Mouse (Mus musculus): ENCODE data around the gene Mcts2. TPM values are rescaled to one million over a fixed set of nuclear protein-coding genes. Genes with fewer than 3 reads are reported as not detected.

Gene Mcts2
- polyA plus RNA-seq, 1 experiment from 2014 or later, result 40.3 TPM

DNA sequence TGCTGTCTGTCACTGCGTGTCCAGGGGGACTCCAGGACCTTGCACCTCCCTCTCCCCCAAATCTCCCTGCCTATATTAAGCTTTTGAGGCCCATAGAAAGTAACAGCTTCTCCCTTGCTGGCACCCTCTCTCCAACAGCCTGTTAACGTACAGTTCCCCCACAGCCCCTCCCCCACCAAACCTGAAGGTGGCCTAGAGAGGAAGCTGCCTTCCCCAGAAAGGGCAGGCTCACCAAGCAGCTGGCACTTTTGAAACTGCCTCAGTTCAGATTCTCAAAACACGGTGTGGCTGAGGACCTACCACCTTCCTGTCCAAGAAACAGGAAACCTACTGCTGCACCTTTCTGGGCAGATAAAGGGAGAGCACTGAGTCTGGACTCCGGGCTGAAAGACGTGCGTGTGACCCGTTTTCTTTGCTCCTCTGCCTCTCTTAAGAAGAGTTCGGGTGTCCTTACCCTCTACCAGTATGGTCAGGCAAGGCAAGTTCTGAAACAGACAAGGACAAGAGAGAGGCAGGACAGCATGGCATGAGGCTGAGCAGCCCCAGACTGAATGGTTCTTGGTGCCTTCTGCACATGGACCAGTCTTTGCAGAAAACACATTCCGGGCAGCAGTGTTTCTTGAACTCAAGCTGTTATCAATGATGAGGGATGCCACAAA is 15.7 kb upstream of the Mcts2 start:
- WGBS, result 70% methylated on average over 9 of the region's 9 CpGs
- no peaks in the 10 kb centered on the region for H3K9me3 ChIP-seq
- peak overlapping the region; percentile 100 for H3K4me3 ChIP-seq
- DNase-seq (ENCODE audit: extremely low spot score, low spot score), result no peak
- H3K27ac ChIP-seq, result peak overlapping the region; percentile 98
- H3K27me3 ChIP-seq (ENCODE audit: poor library complexity, severe bottlenecking), result no peaks in the 10 kb centered on the region
- H3K36me3 ChIP-seq (replicated peaks), result peaks cover 50% of the 10 kb centered on the region
- H3K4me1 ChIP-seq, result peaks cover 31% of the 10 kb centered on the region

DNA sequence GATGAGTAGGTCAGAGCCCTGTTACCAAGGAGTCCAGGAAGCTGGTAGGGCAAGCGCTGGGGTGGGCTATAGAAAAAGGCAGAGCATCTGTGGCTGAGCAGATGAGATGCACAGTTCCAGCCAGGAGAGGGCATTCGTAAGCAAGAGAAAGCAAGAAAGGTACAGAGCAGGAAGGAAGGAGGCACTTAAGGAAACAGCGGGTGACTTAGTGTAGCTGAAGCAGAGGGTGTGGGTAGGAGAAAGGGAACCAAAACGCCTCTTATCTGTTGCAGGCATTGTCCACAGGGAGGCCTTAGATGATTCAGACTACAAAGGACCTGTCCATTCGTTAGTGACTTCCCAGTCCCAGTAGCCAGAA is 15.2 kb upstream of the Mcts2 start:
- peak; percentile 33 for DNase-seq (ENCODE audit: extremely low spot score, low spot score)
- Histone ChIP-seq H3K9me3 (no peaks in the 10 kb centered on the region), H3K36me3 (replicated peaks) (peaks cover 55% of the 10 kb centered on the region), H3K4me1 (peaks cover 31% of the 10 kb centered on the region), H3K27me3 (ENCODE audit: poor library complexity, severe bottlenecking) (no peaks in the 10 kb centered on the region), H3K27ac (peak overlapping the region; percentile 98; the same call in 1 of the 2 replicates), H3K4me3 (peak overlapping the region; percentile 100)
- WGBS, result 58% methylated on average over 5 of the region's 5 CpGs

DNA sequence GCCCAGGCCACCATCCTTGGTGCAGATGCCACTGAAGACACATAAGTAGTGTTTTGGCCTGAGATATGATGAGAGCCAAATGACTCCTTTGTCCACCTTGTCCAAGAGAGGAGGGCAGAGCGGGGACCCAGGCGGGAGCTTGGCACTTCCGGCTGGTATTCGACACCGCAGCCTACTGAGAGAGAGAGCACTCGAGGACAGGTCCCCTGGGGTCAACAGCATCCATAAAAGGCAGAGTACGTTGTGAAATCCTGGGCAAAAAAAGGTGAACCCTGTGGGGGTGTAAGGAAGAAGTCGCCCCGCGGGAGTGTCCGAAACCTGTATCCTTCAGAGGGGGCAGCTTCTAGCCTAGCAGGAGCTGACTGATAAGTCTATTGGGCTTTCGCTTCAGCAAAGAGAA is 14.7 kb upstream of the Mcts2 start:
- no peaks in the 10 kb centered on the region for H3K27me3 ChIP-seq (ENCODE audit: poor library complexity, severe bottlenecking)
- no peaks in the 10 kb centered on the region for H3K9me3 ChIP-seq
- peaks cover 60% of the 10 kb centered on the region for H3K36me3 ChIP-seq (replicated peaks)
- H3K4me1 ChIP-seq, result peaks cover 31% of the 10 kb centered on the region
- peak overlapping the region; percentile 100; the same call in 1 of the 2 replicates for H3K4me3 ChIP-seq
- H3K27ac ChIP-seq, result no peak overlapping the region
- DNase-seq (ENCODE audit: extremely low spot score, low spot score), result no peak
- WGBS, result 88% methylated on average over 12 of the region's 12 CpGs

DNA sequence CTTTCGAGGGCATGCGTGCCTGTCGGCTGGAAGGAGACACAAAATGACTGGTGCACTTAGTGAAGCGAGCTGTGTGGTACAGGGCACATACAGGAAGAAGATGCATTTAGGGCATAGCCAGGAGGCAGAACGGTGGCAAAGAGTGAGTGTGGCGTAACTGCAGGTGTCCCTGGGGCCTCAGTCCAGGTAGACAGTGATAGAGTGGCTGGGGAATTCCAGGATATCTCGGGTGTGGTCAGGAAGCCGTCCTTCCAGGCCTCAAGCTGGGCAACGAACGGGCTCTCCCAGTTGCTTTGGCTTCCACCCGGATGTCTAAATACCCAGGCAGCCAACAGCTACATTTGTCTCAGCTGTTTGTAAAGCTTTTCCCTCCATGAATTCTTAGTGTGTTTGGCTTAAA is 12.7 kb upstream of the Mcts2 start:
- Histone ChIP-seq H3K4me3 (no peak overlapping the region), H3K9me3 (no peaks in the 10 kb centered on the region), H3K36me3 (replicated peaks) (peaks cover 80% of the 10 kb centered on the region), H3K27ac (no peak overlapping the region), H3K27me3 (ENCODE audit: poor library complexity, severe bottlenecking) (no peaks in the 10 kb centered on the region), H3K4me1 (peaks cover 29% of the 10 kb centered on the region)
- WGBS, result 92% methylated on average over 11 of the region's 11 CpGs
- no peak for DNase-seq (ENCODE audit: extremely low spot score, low spot score)

DNA sequence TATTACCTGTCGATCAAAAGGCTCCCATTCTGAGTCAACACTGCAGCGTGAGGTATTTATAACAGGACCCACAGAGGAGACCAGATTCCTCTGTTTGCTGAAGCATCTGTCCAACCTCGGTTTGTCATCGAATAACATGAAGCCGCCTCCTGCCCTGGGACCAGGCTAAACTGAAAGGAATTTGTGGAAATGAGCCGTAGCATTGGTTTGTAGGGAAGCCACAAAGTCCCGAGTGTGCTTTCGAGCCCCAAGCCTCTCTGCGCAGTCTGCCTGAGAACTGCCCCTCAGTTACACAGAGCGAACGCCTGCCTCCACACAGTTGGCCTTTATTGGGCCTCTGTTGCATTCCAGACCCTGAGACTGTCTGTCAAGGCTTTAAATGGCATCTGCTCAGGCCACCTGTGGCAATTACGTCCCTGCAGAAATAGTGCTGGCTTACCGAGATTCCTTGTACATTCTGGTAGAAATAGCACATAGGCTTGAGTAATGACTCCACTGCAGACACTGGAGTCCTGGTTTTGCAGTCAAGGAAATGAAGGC is 11.5 kb upstream of the Mcts2 start:
- Histone ChIP-seq H3K4me3 (no peak overlapping the region), H3K4me1 (peaks cover 23% of the 10 kb centered on the region), H3K36me3 (replicated peaks) (peaks cover 92% of the 10 kb centered on the region), H3K9me3 (no peaks in the 10 kb centered on the region), H3K27ac (no peak overlapping the region), H3K27me3 (ENCODE audit: poor library complexity, severe bottlenecking) (no peaks in the 10 kb centered on the region)
- DNase-seq (ENCODE audit: extremely low spot score, low spot score), result no peak
- 90% methylated on average over 13 of the region's 13 CpGs for WGBS

DNA sequence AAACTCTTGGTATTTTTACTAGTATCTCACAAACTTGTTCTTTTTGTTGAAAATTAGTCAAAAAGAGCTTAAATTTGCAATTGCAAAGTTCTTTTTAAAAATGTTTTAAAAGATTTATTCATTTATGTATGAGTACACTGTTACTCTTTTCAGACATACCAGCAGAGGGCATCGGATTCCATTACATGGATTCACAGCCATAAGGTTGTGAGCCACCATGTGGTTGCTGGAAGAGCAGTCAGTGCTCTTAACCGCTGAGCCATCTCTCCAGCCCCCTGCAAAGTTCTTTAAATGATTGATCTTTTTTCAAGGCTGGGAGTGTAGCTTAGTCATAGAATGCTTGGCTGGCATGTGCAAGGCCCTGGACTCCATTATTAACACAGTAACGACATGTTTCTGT is 8.5 kb upstream of the Mcts2 start:
- Histone ChIP-seq H3K27ac (no peak overlapping the region), H3K4me3 (no peak overlapping the region), H3K36me3 (replicated peaks) (peaks cover 98% of the 10 kb centered on the region), H3K9me3 (no peaks in the 10 kb centered on the region), H3K4me1 (no peaks in the 10 kb centered on the region), H3K27me3 (ENCODE audit: poor library complexity, severe bottlenecking) (no peaks in the 10 kb centered on the region)
- DNase-seq (ENCODE audit: extremely low spot score, low spot score), result no peak
- 79% methylated on average over 3 of the region's 3 CpGs for WGBS

DNA sequence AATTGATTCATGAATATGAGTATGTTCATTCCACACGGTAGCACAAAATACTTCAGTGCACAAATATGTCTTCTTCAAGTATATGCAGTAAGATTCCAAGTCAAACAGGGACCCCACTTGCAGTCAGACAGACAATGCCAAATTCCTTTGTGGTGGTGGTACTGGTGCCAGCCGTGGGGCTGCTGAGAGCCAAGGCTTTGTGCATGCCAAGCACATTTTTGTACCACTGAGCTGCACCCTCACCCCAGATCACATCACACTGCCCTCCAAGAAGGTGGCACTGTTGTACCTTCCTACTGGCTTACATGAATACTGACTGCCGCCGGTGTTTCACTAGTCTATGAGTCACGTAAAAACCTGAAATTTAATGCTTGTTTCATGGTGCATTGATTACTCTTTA is 7.9 kb upstream of the Mcts2 start:
- Histone ChIP-seq H3K4me3 (no peak overlapping the region), H3K27ac (no peak overlapping the region), H3K27me3 (ENCODE audit: poor library complexity, severe bottlenecking) (no peaks in the 10 kb centered on the region), H3K4me1 (no peaks in the 10 kb centered on the region), H3K36me3 (replicated peaks) (peaks cover 100% of the 10 kb centered on the region), H3K9me3 (no peaks in the 10 kb centered on the region)
- WGBS, result 96% methylated on average over 5 of the region's 5 CpGs
- DNase-seq (ENCODE audit: extremely low spot score, low spot score), result no peak

DNA sequence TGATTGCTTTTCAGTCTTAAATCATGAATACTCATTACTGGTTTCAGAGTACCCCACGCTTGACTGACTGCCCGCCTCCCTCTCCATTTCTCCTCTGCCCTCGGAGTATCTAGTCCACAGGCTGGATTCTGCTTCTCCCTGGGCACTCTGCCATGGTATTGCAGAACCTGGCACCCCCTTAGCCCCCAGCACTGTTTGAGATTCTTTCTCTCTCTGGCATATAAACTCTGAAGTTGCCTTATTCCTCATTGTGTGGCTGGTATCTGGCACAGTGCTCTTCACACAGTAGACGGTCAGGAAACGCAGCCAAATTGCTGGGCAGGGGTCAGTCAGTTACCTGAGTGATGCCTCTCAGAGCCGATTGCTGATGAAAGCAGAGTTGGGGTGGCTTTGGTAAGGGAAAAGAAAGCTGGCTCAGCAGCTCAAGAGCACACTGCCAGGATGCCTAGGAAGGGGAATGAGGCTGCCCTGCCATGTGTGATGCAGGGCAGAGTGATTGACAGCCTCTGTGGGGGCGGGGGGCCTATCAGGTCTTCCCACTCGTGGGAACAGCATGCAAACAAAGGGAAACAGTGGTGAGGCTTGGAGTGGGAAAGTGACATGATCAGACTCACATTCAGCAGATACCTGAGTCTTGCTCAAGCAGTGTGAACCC is 7.0 kb upstream of the Mcts2 start:
- Histone ChIP-seq H3K36me3 (replicated peaks) (peaks cover 100% of the 10 kb centered on the region), H3K4me1 (no peaks in the 10 kb centered on the region), H3K4me3 (no peak overlapping the region), H3K27me3 (ENCODE audit: poor library complexity, severe bottlenecking) (no peaks in the 10 kb centered on the region), H3K9me3 (no peaks in the 10 kb centered on the region), H3K27ac (no peak overlapping the region)
- 90% methylated on average over 8 of the region's 8 CpGs for WGBS
- DNase-seq (ENCODE audit: extremely low spot score, low spot score), result no peak

DNA sequence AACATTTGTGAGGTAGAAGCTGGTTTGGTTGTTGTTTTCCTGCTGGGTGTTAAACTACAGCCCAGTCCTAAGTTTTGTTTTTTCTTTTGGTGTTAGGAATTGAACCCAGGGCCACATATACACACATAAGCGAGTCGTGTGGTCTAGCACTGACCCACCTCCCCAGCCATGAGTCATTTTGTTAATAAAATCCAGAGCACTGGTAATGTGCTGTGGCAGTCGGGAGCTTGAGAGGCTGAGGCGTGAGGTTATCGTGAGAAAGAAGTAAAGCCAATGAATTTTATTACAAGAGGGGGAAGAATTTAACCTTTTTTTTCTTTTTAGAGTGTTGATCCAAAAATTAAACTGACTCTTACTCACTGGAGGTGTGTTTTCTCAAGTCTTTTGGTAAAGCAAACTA is 3.7 kb upstream of the Mcts2 start:
- WGBS, result 92% methylated on average over 5 of the region's 5 CpGs
- DNase-seq (ENCODE audit: extremely low spot score, low spot score), result no peak
- Histone ChIP-seq H3K4me3 (no peak overlapping the region), H3K27me3 (ENCODE audit: poor library complexity, severe bottlenecking) (no peaks in the 10 kb centered on the region), H3K4me1 (peaks cover 12% of the 10 kb centered on the region), H3K36me3 (replicated peaks) (peaks cover 100% of the 10 kb centered on the region), H3K9me3 (peaks cover 16% of the 10 kb centered on the region), H3K27ac (no peak overlapping the region)

DNA sequence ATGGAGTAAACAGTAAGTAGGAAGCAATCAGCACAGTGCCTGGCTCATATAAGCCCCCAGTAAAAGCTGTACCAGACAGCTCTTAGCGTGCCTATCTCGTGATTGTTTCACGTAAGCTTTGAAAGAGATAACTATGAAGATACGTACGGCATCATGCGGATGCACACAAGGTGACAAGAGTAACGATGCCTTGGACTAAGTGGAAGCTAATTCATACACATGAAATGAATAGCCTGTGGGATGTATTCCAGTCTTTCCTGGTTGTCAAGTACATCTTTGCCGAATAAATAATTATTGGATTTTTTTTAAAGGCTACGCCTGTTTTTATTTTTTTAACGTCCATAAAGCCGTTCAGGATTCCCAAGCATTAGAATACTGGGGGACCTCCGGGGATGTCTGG is 436 bp upstream of the Mcts2 start:
- DNase-seq (ENCODE audit: extremely low spot score, low spot score), result no peak
- peaks cover 21% of the 10 kb centered on the region for H3K4me1 ChIP-seq
- peaks cover 16% of the 10 kb centered on the region for H3K9me3 ChIP-seq
- peak overlapping the region; percentile 36; the same call in 1 of the 2 replicates for H3K27ac ChIP-seq
- 55% methylated on average over 12 of the region's 12 CpGs for WGBS
- peak overlapping the region; percentile 57 for H3K4me3 ChIP-seq
- H3K27me3 ChIP-seq (ENCODE audit: poor library complexity, severe bottlenecking), result no peaks in the 10 kb centered on the region
- peaks cover 96% of the 10 kb centered on the region for H3K36me3 ChIP-seq (replicated peaks)

DNA sequence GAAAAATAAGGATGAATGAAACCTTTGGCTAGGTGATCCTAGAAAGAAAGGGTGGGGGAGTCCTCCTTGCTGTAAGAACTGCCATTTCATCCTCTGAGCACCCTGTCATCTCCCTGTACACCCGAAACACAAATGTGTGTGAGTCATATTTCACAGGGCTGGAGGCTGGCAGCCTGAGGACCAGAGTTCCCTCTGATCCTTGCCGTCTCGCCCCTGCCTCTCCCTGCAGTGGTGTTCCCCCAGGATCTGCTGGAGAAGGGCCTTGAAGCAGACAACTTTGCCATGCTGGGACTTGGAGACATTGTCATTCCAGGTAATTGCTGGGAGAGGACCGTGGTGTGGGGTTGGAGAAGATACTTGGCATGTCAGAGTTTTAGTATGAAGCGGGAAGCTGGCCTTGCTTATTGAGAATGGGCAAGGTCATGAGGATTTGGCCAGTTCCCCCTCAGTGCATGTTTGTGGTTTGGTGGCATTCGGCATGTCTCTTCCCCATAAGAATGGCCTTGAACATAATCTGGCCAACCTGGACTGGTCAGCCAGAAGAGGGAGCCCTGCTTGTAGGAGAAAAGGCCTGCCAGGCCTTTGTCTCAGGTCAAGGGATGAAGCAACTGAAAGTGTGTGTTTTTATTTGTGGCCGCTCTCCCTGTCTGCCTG is 4.9 kb downstream of the Mcts2 start:
- H3K4me3 ChIP-seq, result no peak overlapping the region
- DNase-seq (ENCODE audit: extremely low spot score, low spot score), result no peak
- peaks cover 33% of the 10 kb centered on the region for H3K4me1 ChIP-seq
- WGBS, result 85% methylated on average over 7 of the region's 7 CpGs
- no peaks in the 10 kb centered on the region for H3K27me3 ChIP-seq (ENCODE audit: poor library complexity, severe bottlenecking)
- H3K27ac ChIP-seq, result peak overlapping the region; percentile 54; the same call in 1 of the 2 replicates
- peaks cover 85% of the 10 kb centered on the region for H3K36me3 ChIP-seq (replicated peaks)
- peaks cover 5% of the 10 kb centered on the region for H3K9me3 ChIP-seq

DNA sequence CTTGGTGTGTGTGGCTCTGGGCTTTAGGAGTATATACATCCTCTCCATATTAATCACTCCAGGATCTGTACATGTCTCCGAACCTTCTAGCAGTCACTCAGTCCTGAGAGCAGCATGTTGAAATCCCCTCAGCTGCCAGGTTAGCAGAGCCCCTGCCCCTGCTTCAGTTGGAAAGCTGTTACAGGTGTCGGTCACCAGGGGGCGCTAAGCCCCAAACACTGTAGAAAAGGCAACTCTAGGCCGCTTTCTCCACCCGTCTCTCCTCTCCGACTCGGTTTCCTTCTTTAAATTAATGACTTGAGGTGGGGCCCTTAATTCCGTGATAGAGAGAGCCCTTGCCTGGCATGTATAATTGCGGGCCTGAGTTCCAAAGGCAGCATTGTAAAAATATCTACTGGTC is 6.4 kb downstream of the Mcts2 start:
- 26% methylated on average over 9 of the region's 9 CpGs for WGBS
- peak overlapping the region; percentile 70 for H3K27ac ChIP-seq
- H3K27me3 ChIP-seq (ENCODE audit: poor library complexity, severe bottlenecking), result no peaks in the 10 kb centered on the region
- peaks cover 30% of the 10 kb centered on the region for H3K4me1 ChIP-seq
- H3K4me3 ChIP-seq, result peak overlapping the region; percentile 35
- H3K36me3 ChIP-seq (replicated peaks), result peaks cover 85% of the 10 kb centered on the region
- H3K9me3 ChIP-seq, result no peaks in the 10 kb centered on the region
- peak; percentile 79 for DNase-seq (ENCODE audit: extremely low spot score, low spot score)

DNA sequence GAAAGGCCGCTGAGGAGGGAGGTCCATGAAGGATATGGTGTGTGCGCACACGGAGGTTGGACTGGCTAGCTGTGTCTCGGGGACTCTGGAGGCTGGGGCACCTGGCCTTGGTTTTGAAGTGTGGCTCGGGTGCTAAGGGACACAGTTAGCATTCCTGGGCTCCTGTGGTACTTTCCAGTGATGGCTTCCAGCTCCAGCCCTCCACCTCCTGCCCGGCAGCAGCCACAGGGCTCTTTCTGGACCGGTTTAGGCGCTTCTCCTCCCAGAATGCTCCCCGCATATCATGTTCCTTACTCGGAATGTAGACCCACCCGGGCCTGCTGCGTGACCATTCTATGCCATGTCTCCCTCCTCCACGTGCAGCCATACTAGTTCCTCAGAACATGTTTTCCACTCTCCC is 6.9 kb downstream of the Mcts2 start:
- peaks cover 25% of the 10 kb centered on the region for H3K4me1 ChIP-seq
- H3K27me3 ChIP-seq (ENCODE audit: poor library complexity, severe bottlenecking), result no peaks in the 10 kb centered on the region
- peaks cover 85% of the 10 kb centered on the region for H3K36me3 ChIP-seq (replicated peaks)
- DNase-seq (ENCODE audit: extremely low spot score, low spot score), result no peak
- WGBS, result 89% methylated on average over 13 of the region's 13 CpGs
- peak overlapping the region; percentile 35 for H3K4me3 ChIP-seq
- peak overlapping the region; percentile 70 for H3K27ac ChIP-seq
- no peaks in the 10 kb centered on the region for H3K9me3 ChIP-seq
